Mouse (Mus musculus): ENCODE data around the gene Olfr558.

- no peak for TF ChIP-seq RCOR1 (conservative IDR thresholded peaks at IDR 0.05; ENCODE audit: low read depth, low read length)
- TF ChIP-seq SIN3A (IDR thresholded peaks at IDR 0.05; ENCODE audit: low read length), result no peak
- TF ChIP-seq USF1 (IDR thresholded peaks at IDR 0.05; ENCODE audit: low read depth, low read length), result no peak
- no peak for TF ChIP-seq ELF1 (IDR thresholded peaks at IDR 0.05; ENCODE audit: low read depth, low read length)
- no peak for TF ChIP-seq CTCF (conservative IDR thresholded peaks at IDR 0.05 in 1 of 2, IDR thresholded peaks at IDR 0.05 in 1 of 2; ENCODE audit: low read depth in 2 of 2, low read length in 2 of 2)
Measured at GRCm38 (mm10) chr7:102676225-102676624, 25.8 kb upstream of the Olfr558 start.
